Comparison of ENCODE assay signal across 29 mouse cellular contexts in the genomic region with DNA sequence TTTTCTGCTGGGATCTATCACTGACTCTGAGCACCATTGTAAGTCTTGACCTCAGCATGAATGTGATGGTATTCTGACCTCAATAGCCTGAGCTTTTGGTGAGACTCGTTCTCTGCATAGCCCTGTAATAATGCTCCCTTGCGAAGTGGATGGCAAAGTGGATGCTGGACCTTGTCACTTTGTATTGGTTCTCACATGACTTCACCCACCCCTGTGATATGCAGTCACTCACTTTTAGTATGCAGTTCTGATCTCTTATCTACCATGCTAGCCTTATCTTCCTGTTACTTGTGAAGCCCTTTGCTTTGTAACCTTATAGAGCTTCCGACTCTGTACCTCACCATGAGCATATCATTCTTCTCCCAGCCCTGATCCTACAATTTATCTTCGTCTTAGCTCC. TPM values are rescaled to one million over a fixed set of nuclear protein-coding genes. Genes with fewer than 3 reads are reported as not detected.
"Had no signal": no experiment of that assay in that cellular context is flagged by ENCODE, and none has a peak within 500 bp of the region (broad histone marks: within the 10 kb centered on the region; RNA-seq: fewer than 3 reads in every experiment).

No protein-coding gene starts in this region.

- H3K36me3 ChIP-seq: embryonic facial prominence, embryonic 10.5 days; embryonic facial prominence, embryonic 12.5 days; embryonic facial prominence, embryonic 13.5 days; embryonic facial prominence, embryonic 15.5 days; forebrain, embryonic 10.5 days; forebrain, embryonic 12.5 days; forebrain, embryonic 15.5 days had no signal

- H3K9me3 ChIP-seq: embryonic facial prominence, embryonic 10.5 days; embryonic facial prominence, embryonic 12.5 days; embryonic facial prominence, embryonic 13.5 days; embryonic facial prominence, embryonic 15.5 days; forebrain, embryonic 10.5 days; forebrain, embryonic 12.5 days; forebrain, embryonic 13.5 days; forebrain, embryonic 15.5 days had no signal

- H3K4me1 ChIP-seq: embryonic facial prominence, embryonic 10.5 days; embryonic facial prominence, embryonic 12.5 days; embryonic facial prominence, embryonic 13.5 days; embryonic facial prominence, embryonic 15.5 days; forebrain, embryonic 10.5 days; forebrain, embryonic 12.5 days; forebrain, embryonic 13.5 days; forebrain, embryonic 15.5 days had no signal

- H3K27ac ChIP-seq: embryonic facial prominence, embryonic 10.5 days; embryonic facial prominence, embryonic 12.5 days; embryonic facial prominence, embryonic 13.5 days; embryonic facial prominence, embryonic 15.5 days; forebrain, embryonic 10.5 days; forebrain, embryonic 12.5 days; forebrain, embryonic 13.5 days; forebrain, embryonic 15.5 days; gastrocnemius, adult 2 months had no signal

- H3K27me3 ChIP-seq: embryonic facial prominence, embryonic 12.5 days; embryonic facial prominence, embryonic 13.5 days; embryonic facial prominence, embryonic 15.5 days; forebrain, embryonic 12.5 days; forebrain, embryonic 13.5 days; forebrain, embryonic 15.5 days had no signal

- H3K4me2 ChIP-seq: embryonic facial prominence, embryonic 12.5 days; embryonic facial prominence, embryonic 13.5 days; embryonic facial prominence, embryonic 15.5 days; forebrain, embryonic 12.5 days; forebrain, embryonic 13.5 days; forebrain, embryonic 15.5 days had no signal

- H3K4me3 ChIP-seq: embryonic facial prominence, embryonic 10.5 days; embryonic facial prominence, embryonic 12.5 days; embryonic facial prominence, embryonic 13.5 days; embryonic facial prominence, embryonic 15.5 days; erythroblast, embryonic 14.5 days; forebrain, embryonic 10.5 days; forebrain, embryonic 12.5 days; forebrain, embryonic 13.5 days; forebrain, embryonic 15.5 days; gastrocnemius, adult 2 months had no signal

- ATAC-seq: forebrain, embryonic 13.5 days; forebrain, embryonic 14.5 days; forebrain, embryonic 15.5 days; forebrain, embryonic 16.5 days; forebrain, postnatal 0 days had no signal

- H3K9ac ChIP-seq: embryonic facial prominence, embryonic 12.5 days; embryonic facial prominence, embryonic 13.5 days; embryonic facial prominence, embryonic 15.5 days; forebrain, embryonic 12.5 days; forebrain, embryonic 13.5 days; forebrain, embryonic 15.5 days; forebrain, postnatal 0 days had no signal

- DNase-seq: cerebellum, adult 18-20 months; cerebellum, adult 2 months; cerebellum, adult 8-10 months; cerebellum, adult 9-10 months; cerebellum, adult 9-11 months; cerebellum, postnatal 10 days; cerebellum, postnatal 14 days; cerebellum, postnatal 25 days; cerebellum, postnatal 36 days; embryo, embryonic 11 days; forebrain, postnatal 0 days; gastrocnemius, adult 2 months; gastrocnemius, postnatal 10 days; gastrocnemius, postnatal 14 days; gastrocnemius, postnatal 25 days; gastrocnemius, postnatal 36 days; heart, adult 11 months; heart, adult 18-20 months had no signal

RNA-seq across cellular contexts. Expression of gene Plcb1, which starts 57.0 kb away (rescaled TPM):
- polyA plus RNA-seq: erythroblast, embryonic 14.5 days had no signal
